ENCODE assay signal across 24 mouse cellular contexts in genomic region chr17:85872903-85873413, GRCm38 (mm10).
DNase-seq lines count a peak whose midpoint lies in the region; ATAC-seq lines count a peak whose summit lies in the region.
"Had no signal": no experiment of that assay in that cellular context is flagged by ENCODE, and none has a peak within 500 bp of the region (broad histone marks: within the 10 kb centered on the region; RNA-seq: fewer than 3 reads in every experiment).

No protein-coding gene starts in this region.

- H3K27me3 ChIP-seq in forebrain, embryonic 10.5 days (ENCODE audit: poor library complexity, severe bottlenecking), result peaks cover 82% of the 10 kb centered on the region
- H3K27me3 ChIP-seq in forebrain, embryonic 16.5 days (replicated peaks; ENCODE audit: control insufficient read depth, insufficient read depth, low read length), result no peaks in the 10 kb centered on the region
- peaks cover 54% of the 10 kb centered on the region for H3K27me3 ChIP-seq in kidney, embryonic 15.5 days

- no peak for ATAC-seq in forebrain, embryonic 16.5 days
- ATAC-seq in kidney, embryonic 15.5 days (replicated peaks; ENCODE audit: low FRiP score), result peak; percentile 70
- ATAC-seq in monocyte, adult 5-6 weeks (replicated peaks; ENCODE audit: insufficient number of reproducible peaks, low FRiP score, low TSS enrichment, poor library complexity, severe bottlenecking), result no peak
- ATAC-seq: CD4-positive, CD25-positive, alpha-beta regulatory T cell, adult 4 months; forebrain, postnatal 0 days; hindbrain, postnatal 0 days had no signal

- no peak overlapping the region for H3K4me2 ChIP-seq in forebrain, embryonic 16.5 days (ENCODE audit: low read length)
- peak overlapping the region; percentile 43; the same call in 1 of the 2 replicates for H3K4me2 ChIP-seq in kidney, embryonic 15.5 days
- H3K4me2 ChIP-seq: heart, embryonic 11.5 days; heart, embryonic 15.5 days had no signal

- H3K36me3 ChIP-seq in forebrain, embryonic 10.5 days (replicated peaks), result no peaks in the 10 kb centered on the region
- H3K36me3 ChIP-seq in forebrain, embryonic 16.5 days (ENCODE audit: control insufficient read depth, insufficient read depth), result no peaks in the 10 kb centered on the region
- no peaks in the 10 kb centered on the region for H3K36me3 ChIP-seq in kidney, embryonic 15.5 days
- H3K36me3 ChIP-seq: G1E; heart, embryonic 15.5 days; hindbrain, embryonic 13.5 days had no signal

- H3K27ac ChIP-seq in forebrain, embryonic 10.5 days, result peak overlapping the region; percentile 11; the same call in 1 of the 2 replicates
- no peak overlapping the region for H3K27ac ChIP-seq in forebrain, embryonic 16.5 days (ENCODE audit: low read length)
- H3K27ac ChIP-seq in kidney, embryonic 15.5 days, result peak overlapping the region; percentile 76
- H3K27ac ChIP-seq: heart, adult 2 months; heart, embryonic 15.5 days; hindbrain, postnatal 0 days had no signal

- H3K9me3 ChIP-seq in forebrain, embryonic 10.5 days, result no peaks in the 10 kb centered on the region
- H3K9me3 ChIP-seq in forebrain, embryonic 16.5 days (ENCODE audit: control insufficient read depth, low read length), result no peaks in the 10 kb centered on the region
- no peaks in the 10 kb centered on the region for H3K9me3 ChIP-seq in kidney, embryonic 15.5 days (replicated peaks)
- H3K9me3 ChIP-seq: G1E; heart, embryonic 15.5 days; hindbrain, embryonic 13.5 days had no signal

- WGBS in forebrain, embryonic 10.5 days, result 56% methylated on average over 6 of the region's 6 CpGs
- 40% methylated on average over 6 of the region's 6 CpGs for WGBS in forebrain, embryonic 16.5 days
- WGBS in kidney, embryonic 15.5 days, result 12% methylated on average over 6 of the region's 6 CpGs

- H3K4me3 ChIP-seq in forebrain, embryonic 10.5 days, result no peak overlapping the region
- no peak overlapping the region for H3K4me3 ChIP-seq in forebrain, embryonic 16.5 days (replicated peaks; ENCODE audit: low read length)
- H3K4me3 ChIP-seq in kidney, embryonic 15.5 days (replicated peaks), result no peak overlapping the region
- H3K4me3 ChIP-seq: heart, adult 2 months; heart, embryonic 15.5 days; hindbrain, embryonic 13.5 days had no signal

- H3K9ac ChIP-seq in forebrain, embryonic 16.5 days (replicated peaks; ENCODE audit: low read depth, low read length), result no peak overlapping the region
- H3K9ac ChIP-seq in kidney, embryonic 15.5 days, result no peak overlapping the region
- H3K9ac ChIP-seq: forebrain, postnatal 0 days; heart, embryonic 15.5 days; hindbrain, embryonic 13.5 days had no signal

- no peak for DNase-seq in forebrain, embryonic 10.5 days (ENCODE audit: extremely low spot score, low spot score)
- DNase-seq in kidney, adult 18-20 months, result no peak
- DNase-seq in right cerebral cortex, adult 18-20 months, result peak; percentile 14
- DNase-seq in right cerebral cortex, postnatal 25 days, result no peak
- no peak for DNase-seq in spleen, postnatal 36 days (ENCODE audit: low spot score in 2 of 2)
- DNase-seq: adrenal gland, adult 8-10 months; adrenal gland, postnatal 36 days; B cell, adult 2 months; cerebellum, adult 18-20 months; cerebellum, adult 9-11 months; cerebellum, postnatal 36 days; forebrain, postnatal 0 days; gastrocnemius, postnatal 14 days; heart, adult 2 months; heart, postnatal 14 days had no signal

- peaks cover 84% of the 10 kb centered on the region for H3K4me1 ChIP-seq in forebrain, embryonic 10.5 days
- peaks cover 14% of the 10 kb centered on the region for H3K4me1 ChIP-seq in forebrain, embryonic 16.5 days (replicated peaks; ENCODE audit: control insufficient read depth, insufficient read depth, low read length)
- H3K4me1 ChIP-seq in kidney, embryonic 15.5 days, result peaks cover 79% of the 10 kb centered on the region
